Mouse (Mus musculus) cerebellum, adult 8-10 months (tissue): Measurements from ENCODE around the gene Ctsc.
"Not testable (repeated sequence)": the region's sequence is repeated elsewhere in the genome, so short reads cannot be mapped to it uniquely, and the experiment has no call there.

Source experiments
- DNase-seq: peaks from one replicate; pipeline ENCODE4 v3.0.0; 2022

Gene Ctsc

DNA sequence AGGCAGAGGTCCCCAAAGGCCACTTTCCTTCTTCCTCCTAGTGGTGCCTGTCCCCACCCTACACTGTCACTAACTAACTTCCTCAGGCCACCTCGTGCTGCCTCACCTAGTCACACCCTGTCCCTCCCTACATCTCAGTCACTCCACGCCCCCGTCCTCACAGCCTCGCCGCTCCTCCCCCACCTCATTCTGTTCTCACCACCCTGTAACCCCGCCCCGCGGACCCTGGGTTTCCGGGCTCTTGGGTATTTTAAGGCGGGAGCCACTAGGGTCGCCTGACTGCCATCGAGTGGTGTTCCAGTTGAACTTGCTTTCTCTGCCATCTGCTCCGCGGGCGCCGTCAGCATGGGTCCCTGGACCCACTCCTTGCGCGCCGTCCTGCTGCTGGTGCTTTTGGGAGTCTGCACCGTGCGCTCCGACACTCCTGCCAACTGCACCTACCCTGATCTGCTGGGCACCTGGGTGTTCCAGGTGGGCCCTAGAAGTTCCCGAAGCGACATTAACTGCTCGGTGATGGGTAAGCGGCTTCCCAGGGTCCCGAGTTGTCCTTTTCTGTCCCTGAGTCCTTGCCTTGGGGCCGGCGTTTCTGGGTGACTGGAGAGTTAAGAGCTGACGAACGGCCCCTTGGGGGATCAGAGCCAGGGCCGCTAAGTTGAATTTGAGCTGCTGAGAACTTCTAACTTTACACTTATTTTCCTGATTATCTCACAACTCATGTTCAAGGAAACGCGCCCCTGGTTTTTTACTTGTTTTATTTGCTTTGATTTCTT lies at the start of gene Ctsc:
Ctsc (plus strand) TSS at position 228 of the 770 bp plus-strand sequence.
- peak; percentile 4 for DNase-seq

- no peak for DNase-seq
Observed at GRCm38 (mm10) chr7:88229051-88229450, 48.8 kb upstream of the Ctsc start.

DNA sequence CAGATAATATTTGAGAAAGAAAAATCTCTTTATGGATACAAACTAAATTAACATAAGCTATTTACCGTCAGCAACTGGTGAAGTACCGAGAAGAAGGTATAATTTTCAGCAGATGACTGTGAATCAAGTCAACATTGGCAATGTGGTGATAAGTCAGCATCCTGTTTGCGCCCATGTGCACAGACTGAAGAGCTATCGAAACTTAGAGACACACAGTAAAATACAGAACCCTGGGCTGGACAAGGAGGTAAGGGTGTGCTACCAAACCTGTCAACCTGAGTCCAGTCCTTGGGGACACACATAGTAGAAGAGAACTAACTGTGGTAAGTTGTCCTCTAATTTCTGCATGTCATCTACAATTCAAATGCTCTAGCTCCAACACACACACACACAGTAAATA lies 47.8 kb upstream of the Ctsc start:
- DNase-seq, result no peak

- DNase-seq, result no peak
Observed at GRCm38 (mm10) chr7:88230756-88231522, 46.9 kb upstream of the Ctsc start.

GRCm38 (mm10) chr7:88243059-88243458 lies 34.8 kb upstream of the Ctsc start:
- no peak for DNase-seq

GRCm38 (mm10) chr7:88244462-88244861 lies 33.4 kb upstream of the Ctsc start:
- DNase-seq, result no peak

- DNase-seq, result not testable (repeated sequence)
Observed at GRCm38 (mm10) chr7:88250380-88250779, 27.5 kb upstream of the Ctsc start.

GRCm38 (mm10) chr7:88251535-88251934 lies 26.4 kb upstream of the Ctsc start:
- DNase-seq, result no peak

GRCm38 (mm10) chr7:88252129-88252528 lies 25.8 kb upstream of the Ctsc start:
- DNase-seq, result no peak

GRCm38 (mm10) chr7:88254884-88255283 lies 23.0 kb upstream of the Ctsc start:
- DNase-seq, result no peak

GRCm38 (mm10) chr7:88259155-88259925 lies 18.5 kb upstream of the Ctsc start:
- DNase-seq, result no peak

DNA sequence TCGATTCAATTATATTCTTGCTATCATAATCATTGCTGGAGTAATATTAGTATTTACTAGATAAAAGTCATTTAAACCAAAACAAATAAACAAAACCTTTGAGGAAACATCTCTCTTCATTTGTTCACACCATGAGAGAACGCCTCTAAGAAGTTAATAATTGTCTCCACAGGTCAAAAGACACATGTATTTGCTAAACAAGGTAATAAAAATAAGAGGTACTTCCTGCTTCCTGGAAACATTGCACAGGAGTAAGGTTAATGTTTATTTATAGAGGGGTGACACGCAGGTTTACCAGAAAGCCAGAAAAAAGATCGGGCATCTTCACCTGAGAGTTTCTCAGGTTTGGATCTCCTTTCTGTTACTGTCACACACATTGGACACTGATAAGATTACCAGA lies 16.1 kb upstream of the Ctsc start:
- DNase-seq, result no peak

- no peak for DNase-seq
Observed at GRCm38 (mm10) chr7:88264861-88265260, 13.0 kb upstream of the Ctsc start.

DNA sequence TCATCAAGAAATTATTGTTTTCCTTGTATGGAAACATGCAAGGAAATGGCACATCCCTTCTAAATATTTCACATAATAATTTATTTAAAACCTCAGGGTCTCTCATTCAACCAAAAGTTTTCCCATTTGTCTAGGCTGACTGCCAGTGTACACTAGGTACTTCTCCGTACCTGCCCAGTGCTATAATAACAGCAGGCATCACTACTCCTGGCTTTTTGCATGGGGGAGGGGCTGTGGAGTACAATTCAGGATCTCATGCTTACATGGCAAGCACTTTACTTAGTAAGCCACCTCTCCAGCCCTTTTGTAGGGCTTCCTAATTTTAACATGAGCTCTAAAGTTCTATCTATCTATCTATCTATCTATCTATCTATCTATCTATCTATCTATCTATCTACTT lies 8.0 kb upstream of the Ctsc start:
- no peak for DNase-seq

DNA sequence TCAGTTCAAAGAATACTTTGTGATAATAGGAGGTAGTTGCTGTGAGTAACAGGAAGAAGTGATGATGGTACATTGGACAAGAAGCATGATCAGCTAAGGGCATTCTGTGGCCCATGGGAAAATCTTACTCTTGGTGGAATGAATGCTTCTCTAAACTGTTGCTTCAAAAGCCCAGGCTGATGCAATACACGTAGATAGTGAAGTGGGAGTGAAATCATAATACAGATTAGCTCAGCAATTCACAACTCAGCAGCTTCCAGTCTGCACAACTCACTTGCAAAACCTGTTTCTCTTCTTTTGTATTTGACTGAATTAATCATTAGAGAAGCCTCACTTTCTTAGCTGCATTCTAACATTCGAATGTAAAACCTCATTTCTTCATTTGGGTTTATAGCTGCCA lies 6.4 kb upstream of the Ctsc start:
- DNase-seq, result no peak

GRCm38 (mm10) chr7:88276914-88277765 lies 745 bp upstream of the Ctsc start:
- DNase-seq, result no peak

DNA sequence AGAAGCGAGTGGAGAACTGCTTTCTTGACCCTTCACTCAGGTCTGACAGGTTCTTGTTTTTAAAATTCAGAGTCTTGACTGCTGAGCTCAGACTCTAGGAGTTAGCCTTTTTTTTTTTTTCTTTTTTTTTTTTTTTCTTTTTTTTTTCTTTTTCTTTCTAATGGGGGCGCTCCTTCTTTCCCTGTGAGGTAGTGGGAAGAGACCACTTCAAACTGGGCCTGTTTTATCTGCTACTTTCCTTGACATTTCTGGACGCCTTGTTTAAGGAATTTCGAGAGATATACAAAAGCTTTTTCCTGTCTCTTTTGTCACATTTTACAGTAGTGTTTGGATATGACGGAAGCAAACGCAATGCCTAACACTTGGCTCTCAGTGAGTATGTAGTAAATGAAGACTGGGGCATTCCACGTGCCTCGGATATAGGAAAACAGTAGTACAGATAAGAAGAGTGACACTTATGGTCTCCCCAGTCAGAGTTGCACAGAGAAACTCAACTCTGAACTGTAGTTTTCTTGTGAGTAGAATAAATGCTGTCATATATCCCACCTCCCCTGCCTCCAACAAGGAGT lies 827 bp downstream of the Ctsc start:
- DNase-seq, result no peak

DNA sequence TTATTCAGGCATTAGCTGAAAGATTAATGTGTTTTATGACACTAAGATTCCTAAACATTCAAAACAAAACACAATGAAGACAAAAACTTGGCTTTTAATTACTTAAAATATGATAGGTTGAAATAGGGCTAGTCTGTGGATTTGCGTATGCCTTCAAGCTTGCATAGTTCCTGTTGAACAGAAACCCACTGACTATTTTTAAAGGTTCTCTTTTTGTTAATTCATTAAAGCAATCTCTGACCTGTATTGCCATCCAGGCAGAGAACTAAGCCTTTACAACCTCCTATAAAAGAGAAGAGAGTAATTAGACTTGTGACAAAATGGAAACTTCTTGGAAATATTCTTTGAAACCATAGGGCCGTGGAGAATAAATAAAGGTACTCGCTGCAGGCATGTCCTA lies 7.4 kb downstream of the Ctsc start:
- DNase-seq, result no peak

DNA sequence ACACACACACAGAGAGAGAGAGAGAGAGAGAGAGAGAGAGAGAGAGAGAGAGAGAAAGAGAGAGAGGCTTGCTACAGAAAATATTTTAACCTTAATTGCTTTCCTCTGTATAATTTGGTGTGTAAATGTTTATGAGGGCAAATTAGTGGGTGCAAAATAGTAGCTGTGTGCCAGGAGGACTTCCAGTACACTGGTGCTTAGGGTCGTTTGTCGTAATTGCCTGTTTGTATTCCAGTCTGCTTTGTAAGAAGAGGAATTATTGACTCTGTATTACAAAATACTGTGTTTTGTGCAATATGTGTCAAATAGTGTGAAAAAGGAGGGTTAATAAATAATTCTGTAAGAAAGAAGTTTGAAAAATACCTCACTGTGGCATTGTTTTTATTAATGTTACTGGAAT lies 13.2 kb downstream of the Ctsc start:
- no peak for DNase-seq

- no peak for DNase-seq
Observed at GRCm38 (mm10) chr7:88292044-88292443, 14.2 kb downstream of the Ctsc start.

- DNase-seq, result no peak
Observed at GRCm38 (mm10) chr7:88293907-88294306, 16.0 kb downstream of the Ctsc start.

GRCm38 (mm10) chr7:88295989-88296388 lies 18.1 kb downstream of the Ctsc start:
- DNase-seq, result no peak
